Comparison of ENCODE assay signal across 10 mouse cellular contexts in the genomic region with DNA sequence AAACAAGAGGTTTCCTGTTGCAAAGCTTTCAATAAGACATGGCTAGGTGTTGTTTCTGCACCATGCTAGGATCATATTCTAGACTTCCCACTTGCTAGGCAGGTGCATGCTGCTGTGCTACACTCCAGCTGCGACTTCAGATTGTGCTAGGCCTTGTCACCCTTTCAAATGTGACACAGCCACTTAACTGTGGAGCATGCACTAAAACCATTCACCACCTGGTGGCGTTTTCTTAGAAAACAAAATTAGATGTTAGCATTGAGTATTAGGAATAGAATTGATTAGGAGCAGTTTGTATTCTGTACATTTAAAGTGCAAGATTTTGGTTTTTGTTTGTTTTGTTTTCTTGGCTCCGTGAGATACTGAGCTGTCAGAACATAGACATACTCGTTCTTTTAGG. TPM values are rescaled to one million over a fixed set of nuclear protein-coding genes. Genes with fewer than 3 reads are reported as not detected.
DNase-seq lines count a peak whose midpoint lies in the region; ATAC-seq and TF ChIP-seq lines count a peak whose summit lies in the region.
"Had no signal": no experiment of that assay in that cellular context is flagged by ENCODE, and none has a peak within 500 bp of the region (broad histone marks: within the 10 kb centered on the region; RNA-seq: fewer than 3 reads in every experiment).

No protein-coding gene starts in this region.

- DNase-seq in CD4-positive, CD25-positive, alpha-beta regulatory T cell, adult 2 months (ENCODE audit: low read depth, low spot score): peak; percentile 42
- DNase-seq in kidney, postnatal 0 days (ENCODE audit: low spot score): peak; percentile 42
- DNase-seq in kidney, postnatal 14 days: no peak
- peak; percentile 15 to 32 for DNase-seq in B cell, adult 2 months
- DNase-seq in lung, embryonic 14.5 days: peak; percentile 45
- DNase-seq in c-Kit-positive CD71-positive TER-119-positive erythroid progenitor cells, embryonic 14.5 days (ENCODE audit: low spot score): no peak

- ATAC-seq in CD4-positive, CD25-positive, alpha-beta regulatory T cell, adult 4 months: no peak
- no peak for ATAC-seq in kidney, postnatal 0 days (replicated peaks; ENCODE audit: low FRiP score, low read depth)
- no peak for ATAC-seq in lung, embryonic 14.5 days (ENCODE audit: insufficient read depth)
- ATAC-seq in granulocyte monocyte progenitor cell, adult 5-6 weeks (replicated peaks; ENCODE audit: poor library complexity, severe bottlenecking): no peak

- no peaks in the 10 kb centered on the region for H3K9me3 ChIP-seq in kidney, postnatal 0 days (replicated peaks; ENCODE audit: low read length)
- H3K9me3 ChIP-seq in lung, embryonic 14.5 days (ENCODE audit: low read depth, low read length): no peaks in the 10 kb centered on the region
- H3K9me3 ChIP-seq: heart, embryonic 15.5 days; megakaryocyte, embryonic 14.5 days had no signal

- WGBS in kidney, postnatal 0 days: 64% methylated on average over 4 of the region's 4 CpGs
- 56% methylated on average over 4 of the region's 4 CpGs for WGBS in lung, embryonic 14.5 days

- H3K4me2 ChIP-seq in kidney, postnatal 0 days (ENCODE audit: low read length): no peak overlapping the region
- H3K4me2 ChIP-seq in lung, embryonic 14.5 days: no peak overlapping the region
- H3K4me2 ChIP-seq: heart, embryonic 15.5 days had no signal

- H3K9ac ChIP-seq in kidney, postnatal 0 days (ENCODE audit: low read depth, low read length): no peak overlapping the region
- no peak overlapping the region for H3K9ac ChIP-seq in lung, embryonic 14.5 days
- H3K9ac ChIP-seq: heart, embryonic 15.5 days had no signal

- no peak overlapping the region for H3K4me3 ChIP-seq in kidney, postnatal 0 days (replicated peaks; ENCODE audit: low read depth, low read length)
- no peak overlapping the region for H3K4me3 ChIP-seq in lung, embryonic 14.5 days (ENCODE audit: low read depth, low read length)
- H3K4me3 ChIP-seq: heart, embryonic 15.5 days; megakaryocyte, embryonic 14.5 days had no signal

- H3K27ac ChIP-seq in kidney, postnatal 0 days: 0 out of 2 replicates have a peak overlapping the region, but pooled peaks have one; percentile 51
- H3K27ac ChIP-seq in lung, embryonic 14.5 days (ENCODE audit: low read depth): no peak overlapping the region
- H3K27ac ChIP-seq: heart, embryonic 15.5 days had no signal

- H3K36me3 ChIP-seq in kidney, postnatal 0 days (ENCODE audit: insufficient read depth, low read length): no peaks in the 10 kb centered on the region
- no peaks in the 10 kb centered on the region for H3K36me3 ChIP-seq in lung, embryonic 14.5 days (ENCODE audit: insufficient read depth)
- H3K36me3 ChIP-seq: heart, embryonic 15.5 days had no signal

- no peaks in the 10 kb centered on the region for H3K27me3 ChIP-seq in kidney, postnatal 0 days (ENCODE audit: insufficient read depth, low read length)
- H3K27me3 ChIP-seq in lung, embryonic 14.5 days (ENCODE audit: insufficient read depth, low read length): no peaks in the 10 kb centered on the region
- H3K27me3 ChIP-seq: heart, embryonic 15.5 days; megakaryocyte, embryonic 14.5 days had no signal

- peaks cover 2% of the 10 kb centered on the region; the same call in 1 of the 2 replicates for H3K4me1 ChIP-seq in kidney, postnatal 0 days (replicated peaks; ENCODE audit: insufficient read depth, low read length)
- H3K4me1 ChIP-seq in lung, embryonic 14.5 days (ENCODE audit: insufficient read depth): no peaks in the 10 kb centered on the region

- TF ChIP-seq CTCF in kidney, postnatal 0 days (IDR thresholded peaks at IDR 0.05; ENCODE audit: low read depth): peak; percentile 56
- peak; percentile 41 for TF ChIP-seq CTCF in lung, embryonic 14.5 days (IDR thresholded peaks at IDR 0.05; ENCODE audit: low read depth)

RNA-seq across cellular contexts. Expression of a gene that starts 32.6 kb away (rescaled TPM):
- 1 to 10 TPM; 6.9 to 8.2 TPM for polyA plus RNA-seq in CD4-positive, CD25-positive, alpha-beta regulatory T cell, adult 4 months (2017; shearing (Covaris generic))
- polyA plus RNA-seq in kidney, postnatal 0 days (2015; fragmentation: Nextera tagmentation; extraction: Ambion mirVana): 24.1 and 26.5 TPM in 2 replicates
- polyA plus RNA-seq in lung, embryonic 14.5 days (2014; fragmentation: Nextera tagmentation; extraction: Ambion mirVana): 52.6 and 54.4 TPM in 2 replicates
- total RNA-seq in granulocyte monocyte progenitor cell, adult 5-6 weeks (2014; fragmentation: Nextera tagmentation): 41.9 and 65.4 TPM in 2 replicates
- total RNA-seq in granulocyte monocyte progenitor cell, adult 5-6 weeks (2017): 21.0 and 24.5 TPM in 2 replicates

RNA-seq across cellular contexts. Expression of a gene that starts 50.3 kb away (rescaled TPM):
- polyA plus RNA-seq in CD4-positive, CD25-positive, alpha-beta regulatory T cell, adult 4 months (2017; shearing (Covaris generic)): 10 to 100 TPM; 43.5 to 65.7 TPM
- 35.9 and 41.8 TPM in 2 replicates for polyA plus RNA-seq in kidney, postnatal 0 days (2015; fragmentation: Nextera tagmentation; extraction: Ambion mirVana)
- 65.5 and 70.4 TPM in 2 replicates for polyA plus RNA-seq in lung, embryonic 14.5 days (2014; fragmentation: Nextera tagmentation; extraction: Ambion mirVana)
- total RNA-seq in granulocyte monocyte progenitor cell, adult 5-6 weeks (2014; fragmentation: Nextera tagmentation): 58.1 and 68.7 TPM in 2 replicates
- total RNA-seq in granulocyte monocyte progenitor cell, adult 5-6 weeks (2017): 59.2 and 59.7 TPM in 2 replicates

Comparison
In these comparisons a context has a peak if more than half of its experiments do, and no peak if none do; other contexts are left out.
1. DNase-seq: peak in CD4-positive, CD25-positive, alpha-beta regulatory T cell, adult 2 months (single experiment), kidney, postnatal 0 days (single experiment), B cell, adult 2 months (2 of 2) and lung, embryonic 14.5 days (single experiment); none in kidney, postnatal 14 days (single experiment) and c-Kit-positive CD71-positive TER-119-positive erythroid progenitor cells, embryonic 14.5 days (single experiment).